Mouse (Mus musculus) embryo, embryonic 9.5 days (tissue): ENCODE measurements around the gene Vav2.
A peak's percentile ranks its signal among the peaks of the same experiment; 100 is the strongest.

Experiments used
- DNase-seq: peaks from one replicate; pipeline ENCODE4 v3.0.0-alpha.2; 2017; ENCODE audit errors: extremely low spot score

Gene Vav2

GRCm38 (mm10) chr2:27441767-27442707 lies 15.2 kb upstream of the Vav2 start, which contains the start of gene Brd3os:
Brd3os (plus strand) TSS chr2:27442324.
- DNase-seq: peak; percentile 99

GRCm38 (mm10) chr2:27438281-27438680 lies 11.4 kb upstream of the Vav2 start:
- DNase-seq: peak; percentile 48

GRCm38 (mm10) chr2:27437876-27438275 lies 11.0 kb upstream of the Vav2 start:
- no peak for DNase-seq

GRCm38 (mm10) chr2:27432599-27432998 lies 5.8 kb upstream of the Vav2 start:
- no peak for DNase-seq

GRCm38 (mm10) chr2:27430621-27431020 lies 3.8 kb upstream of the Vav2 start:
- DNase-seq: no peak

- peak; percentile 85 for DNase-seq
Observed at GRCm38 (mm10) chr2:27428071-27428470, 1.2 kb upstream of the Vav2 start.

- no peak for DNase-seq
Observed at GRCm38 (mm10) chr2:27426406-27426854, 403 bp downstream of the Vav2 start.

- peak; percentile 68 for DNase-seq
Observed at GRCm38 (mm10) chr2:27425751-27426405, 955 bp downstream of the Vav2 start.

GRCm38 (mm10) chr2:27425161-27425611 lies 1.6 kb downstream of the Vav2 start:
- peak; percentile 82 for DNase-seq

- no peak for DNase-seq
Observed at GRCm38 (mm10) chr2:27423596-27423995, 3.2 kb downstream of the Vav2 start.

GRCm38 (mm10) chr2:27421293-27422068 lies 5.4 kb downstream of the Vav2 start:
- no peak for DNase-seq

GRCm38 (mm10) chr2:27418577-27419070 lies 8.2 kb downstream of the Vav2 start:
- DNase-seq: no peak

GRCm38 (mm10) chr2:27417648-27418153 lies 9.1 kb downstream of the Vav2 start:
- no peak for DNase-seq

- no peak for DNase-seq
Observed at GRCm38 (mm10) chr2:27416425-27416824, 10.4 kb downstream of the Vav2 start.

- no peak for DNase-seq
Observed at GRCm38 (mm10) chr2:27415060-27415783, 11.6 kb downstream of the Vav2 start.

- peak; percentile 34 for DNase-seq
Observed at GRCm38 (mm10) chr2:27413936-27414657, 12.7 kb downstream of the Vav2 start.

GRCm38 (mm10) chr2:27413582-27413935 lies 13.3 kb downstream of the Vav2 start:
- DNase-seq: no peak

GRCm38 (mm10) chr2:27412245-27412800 lies 14.5 kb downstream of the Vav2 start:
- DNase-seq: no peak

- peak; percentile 65 for DNase-seq
Observed at GRCm38 (mm10) chr2:27411688-27412174, 15.1 kb downstream of the Vav2 start.
